Mouse (Mus musculus) layer of hippocampus, adult 11-12 months (tissue): ENCODE results near the gene Ncoa3.

Source experiments
- DNase-seq: peaks from one replicate; pipeline ENCODE4 v3.0.0; 2022; ENCODE audit warnings: low spot score

The Ncoa3 gene

DNA sequence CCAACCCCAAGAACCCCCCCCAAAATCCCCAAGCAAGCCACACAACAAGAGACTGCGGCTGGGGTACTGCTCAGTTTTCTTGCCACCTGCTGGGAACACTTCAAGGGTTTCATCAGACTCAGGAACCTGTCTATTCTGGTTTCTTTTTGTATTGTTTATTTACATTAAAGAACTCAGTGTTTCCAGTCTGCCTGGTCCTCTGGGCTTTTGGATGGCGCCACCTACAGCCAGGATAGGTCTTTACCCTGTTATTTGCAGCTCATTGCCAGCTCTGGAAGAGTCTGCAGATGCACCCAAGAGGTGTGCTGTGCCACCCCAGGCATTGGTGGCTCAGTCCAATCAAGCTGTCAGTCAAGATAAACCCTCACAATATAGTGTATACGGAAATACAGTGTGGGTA is 43.3 kb downstream of the Ncoa3 start:
- peak; percentile 62 for DNase-seq

DNA sequence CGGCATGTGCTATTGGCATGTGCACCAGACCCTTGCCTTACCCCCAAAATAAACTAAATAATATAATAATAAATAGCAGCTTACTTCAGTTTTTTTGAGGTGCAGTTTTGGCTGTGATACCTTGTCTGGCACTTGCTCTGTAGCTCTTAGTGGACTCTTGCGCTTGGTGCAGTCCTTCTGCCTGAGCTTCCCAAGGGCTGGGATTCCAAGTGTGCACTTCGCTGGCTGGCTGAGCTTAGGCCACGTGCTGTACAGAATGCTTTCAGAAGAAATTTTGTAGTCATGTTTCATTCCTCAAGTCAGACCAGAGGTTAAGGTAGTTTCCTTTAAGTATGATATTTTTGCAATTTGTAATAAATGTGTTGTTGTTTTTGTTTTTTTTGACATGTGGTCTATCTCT is 47.2 kb downstream of the Ncoa3 start:
- no peak for DNase-seq

DNA sequence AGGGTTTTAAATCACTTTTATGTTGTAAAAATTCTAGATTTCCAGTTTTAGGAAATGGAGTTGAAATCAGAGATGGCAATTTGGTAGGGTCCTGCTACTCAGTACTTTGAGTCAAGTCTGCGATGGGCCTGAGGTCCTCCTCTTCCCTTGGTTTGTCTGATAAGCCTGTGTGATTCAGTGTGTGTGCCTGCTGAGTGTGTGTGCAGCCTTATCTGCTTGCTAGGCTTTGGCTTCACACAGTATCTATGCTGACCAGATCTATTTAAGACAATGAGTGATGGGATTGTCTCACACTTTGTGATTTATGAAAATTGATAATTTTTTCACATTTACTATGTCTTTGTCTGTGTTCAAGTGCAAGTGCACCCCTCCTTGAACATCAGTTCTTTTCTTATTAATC is 50.1 kb downstream of the Ncoa3 start:
- no peak for DNase-seq

DNA sequence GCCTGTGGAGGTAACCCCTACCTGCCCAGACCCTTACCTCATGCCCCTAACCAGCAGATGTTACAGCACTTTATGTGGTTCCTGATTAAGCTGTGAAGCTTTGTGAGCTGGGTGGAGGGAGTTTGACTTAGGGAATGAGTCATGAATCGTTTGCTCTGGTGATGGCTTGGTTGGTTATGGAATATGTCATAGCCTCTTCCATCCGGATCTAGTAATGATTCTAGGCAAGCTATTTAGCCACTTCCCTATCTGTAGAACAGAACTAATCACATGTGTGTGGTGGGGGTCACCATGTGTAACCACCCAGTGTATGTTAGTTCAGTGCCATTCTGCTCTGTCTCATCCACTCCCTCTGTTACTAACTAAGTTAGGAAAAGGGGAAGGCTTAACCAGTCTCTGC is 52.6 kb downstream of the Ncoa3 start:
- DNase-seq: no peak

DNA sequence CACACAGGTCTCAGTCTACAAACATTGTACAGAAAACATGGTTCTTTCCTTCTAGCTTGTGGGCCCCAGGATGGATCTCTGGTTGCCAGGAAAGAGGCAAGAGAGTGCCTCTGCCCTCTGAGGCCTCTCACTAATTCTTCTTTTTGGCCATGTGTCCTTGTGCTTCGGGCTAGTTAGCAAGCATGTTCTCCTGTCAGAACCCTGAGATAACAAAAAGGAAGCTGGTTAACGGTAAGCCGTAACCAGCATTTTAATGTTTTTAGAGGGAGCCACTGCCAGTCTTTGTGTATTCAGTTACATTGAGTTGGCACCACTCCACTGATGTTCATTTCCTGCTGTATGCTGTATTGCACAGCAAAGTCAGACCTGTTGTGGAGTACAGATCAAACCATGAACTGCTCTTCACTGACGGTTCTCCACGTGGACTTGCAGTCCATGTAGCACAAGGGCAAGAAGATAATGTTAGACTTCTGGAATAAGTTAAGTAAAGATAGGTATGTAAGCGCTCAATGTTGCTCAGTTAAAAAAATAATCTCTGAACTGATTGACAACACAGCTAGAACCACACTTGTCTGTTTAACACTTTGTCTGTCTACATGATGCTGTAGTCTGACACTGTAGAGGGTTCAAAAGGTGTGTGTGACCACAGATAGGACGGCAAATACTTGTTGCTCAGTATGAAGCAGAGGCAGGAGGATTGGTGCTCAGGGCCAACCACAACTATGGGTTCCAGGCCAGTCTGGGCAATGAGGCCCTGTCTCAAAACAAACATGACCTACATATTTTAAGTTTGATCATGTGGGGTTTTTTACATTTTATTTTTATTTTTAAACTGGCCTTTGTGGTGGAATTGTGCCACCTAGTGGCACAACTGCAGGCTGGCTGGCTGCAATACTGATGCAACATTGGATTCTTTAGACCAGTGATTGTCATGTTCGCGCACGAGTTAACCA is 53.4 kb downstream of the Ncoa3 start:
- DNase-seq: peak; percentile 39

DNA sequence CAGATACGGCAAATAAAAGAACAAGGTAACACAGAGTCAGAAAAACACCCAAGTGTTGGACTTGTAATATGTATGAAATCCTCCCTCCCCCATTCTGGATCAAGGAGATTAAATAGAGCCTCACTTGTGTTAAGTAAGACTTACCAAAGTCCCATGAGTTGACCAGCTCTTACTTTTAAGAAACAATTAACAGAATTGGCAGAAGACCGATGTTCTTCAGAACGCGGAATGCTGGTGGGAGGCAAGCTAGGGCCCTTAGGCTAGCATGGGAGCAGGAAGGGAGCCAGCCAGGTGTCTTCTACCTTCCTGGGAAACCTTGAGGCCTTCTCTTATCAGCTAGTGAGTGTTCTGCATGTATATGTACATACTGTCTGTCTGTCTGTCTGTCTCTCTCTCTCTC is 55.5 kb downstream of the Ncoa3 start:
- no peak for DNase-seq

DNA sequence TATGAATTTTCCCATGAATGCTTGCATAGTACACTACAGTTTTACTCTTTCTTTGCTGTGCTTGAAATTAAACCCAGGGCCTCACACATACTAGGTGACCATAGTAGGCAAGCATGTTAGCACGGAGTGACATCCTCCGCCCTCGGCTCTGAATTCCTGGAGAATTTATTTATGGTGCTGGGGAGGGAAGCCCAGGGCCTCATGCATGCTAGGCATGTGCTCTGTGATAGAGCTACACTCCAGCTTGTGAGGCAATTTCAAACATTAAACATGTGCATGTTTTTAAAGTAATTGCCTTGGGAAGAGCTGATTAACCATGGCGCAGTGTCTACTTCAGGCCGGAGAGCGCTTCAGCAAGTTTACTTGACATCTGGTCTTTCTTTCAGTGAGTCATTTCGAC is 56.4 kb downstream of the Ncoa3 start:
- DNase-seq: no peak

DNA sequence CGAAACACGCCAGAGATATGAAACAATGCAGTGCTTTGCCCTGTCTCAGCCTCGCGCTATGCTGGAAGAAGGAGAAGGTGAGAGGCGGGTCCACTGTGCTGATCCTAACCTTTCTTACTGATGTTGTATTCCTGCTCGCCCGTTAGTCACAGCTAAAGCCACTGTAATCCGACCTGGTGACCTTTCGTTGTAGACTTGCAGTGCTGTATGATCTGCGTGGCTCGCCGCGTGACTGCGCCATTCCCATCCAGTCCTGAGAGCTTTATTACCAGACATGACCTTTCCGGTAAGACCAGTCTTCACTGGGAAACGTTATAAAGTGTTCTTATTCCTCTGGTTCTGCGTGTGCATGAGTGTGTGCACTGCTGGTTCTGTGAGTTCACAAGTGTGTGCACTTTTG is 59.0 kb downstream of the Ncoa3 start:
- no peak for DNase-seq

DNA sequence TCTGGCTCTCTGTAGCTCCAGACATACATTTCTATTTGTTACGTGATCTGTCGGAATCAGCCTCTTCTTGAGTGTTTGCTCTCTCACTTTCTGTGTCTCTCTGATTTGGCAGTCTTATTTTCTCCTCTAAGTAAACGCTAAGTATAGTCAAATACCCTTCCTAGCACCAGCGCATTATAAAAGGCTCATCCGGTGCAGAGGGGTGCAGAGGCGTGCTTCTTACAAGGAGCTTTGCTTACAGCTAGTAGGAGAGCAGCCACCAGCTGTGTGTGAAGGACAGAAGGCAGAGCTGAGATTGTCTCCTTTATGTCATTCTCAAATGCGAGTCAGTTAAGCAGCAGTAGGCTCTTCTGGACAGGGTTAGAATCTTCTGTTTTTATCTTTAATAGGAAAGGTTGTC is 59.5 kb downstream of the Ncoa3 start:
- DNase-seq: no peak

DNA sequence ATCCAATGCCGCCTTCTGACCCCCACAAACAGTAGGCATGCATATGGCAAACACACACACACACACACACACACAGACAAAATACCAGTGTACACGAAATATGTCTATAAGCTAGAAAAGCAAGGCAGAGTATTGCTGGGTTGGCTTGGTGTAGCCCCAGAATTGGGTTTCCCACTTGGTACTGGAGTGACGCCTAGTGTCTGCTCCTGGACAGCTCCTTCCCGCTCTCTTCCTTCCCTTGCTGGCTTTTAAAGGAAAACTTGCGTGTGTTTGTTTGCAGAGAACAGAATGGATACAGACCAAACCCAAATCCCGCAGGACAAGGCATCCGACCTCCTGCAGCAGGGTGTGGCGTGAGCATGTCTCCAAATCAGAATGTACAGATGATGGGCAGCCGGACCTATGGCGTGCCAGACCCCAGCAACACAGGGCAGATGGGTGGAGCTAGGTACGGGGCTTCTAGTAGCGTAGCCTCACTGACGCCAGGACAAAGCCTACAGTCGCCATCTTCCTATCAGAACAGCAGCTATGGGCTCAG is 61.6 kb downstream of the Ncoa3 start:
- no peak for DNase-seq

DNA sequence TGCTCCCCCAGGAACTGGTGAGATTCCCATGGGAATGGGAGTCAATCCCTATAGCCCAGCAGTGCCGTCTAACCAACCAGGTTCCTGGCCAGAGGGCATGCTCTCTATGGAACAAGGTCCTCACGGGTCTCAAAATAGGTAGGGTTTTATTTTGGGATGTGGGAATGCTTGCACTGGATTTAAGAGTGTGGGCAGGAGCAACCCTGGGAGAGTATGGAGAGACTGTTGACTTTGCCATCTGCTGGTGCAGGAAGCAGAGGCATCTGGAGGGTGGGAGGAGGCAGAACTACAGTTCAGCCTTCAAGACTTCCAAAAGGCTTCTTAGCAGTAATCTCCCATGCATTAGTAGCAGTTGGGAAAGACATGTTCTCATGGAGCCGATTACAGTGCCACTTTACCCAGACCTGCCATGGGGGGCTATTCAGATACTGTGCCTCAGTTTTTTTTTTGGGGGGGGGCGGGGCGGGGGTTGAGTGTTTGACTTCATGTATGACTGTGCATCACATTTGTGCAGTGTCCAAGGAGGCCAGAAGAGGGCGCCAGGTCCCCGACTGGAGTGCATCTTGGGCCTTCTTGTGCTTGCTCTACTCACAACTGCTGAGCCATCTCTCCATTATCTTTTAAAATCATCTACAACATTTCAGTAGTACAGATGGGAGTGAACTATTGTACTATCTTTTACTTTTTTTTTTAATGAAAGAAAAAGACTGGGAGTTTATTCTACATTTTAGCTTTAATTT is 67.4 kb downstream of the Ncoa3 start:
- DNase-seq: peak; percentile 55

DNA sequence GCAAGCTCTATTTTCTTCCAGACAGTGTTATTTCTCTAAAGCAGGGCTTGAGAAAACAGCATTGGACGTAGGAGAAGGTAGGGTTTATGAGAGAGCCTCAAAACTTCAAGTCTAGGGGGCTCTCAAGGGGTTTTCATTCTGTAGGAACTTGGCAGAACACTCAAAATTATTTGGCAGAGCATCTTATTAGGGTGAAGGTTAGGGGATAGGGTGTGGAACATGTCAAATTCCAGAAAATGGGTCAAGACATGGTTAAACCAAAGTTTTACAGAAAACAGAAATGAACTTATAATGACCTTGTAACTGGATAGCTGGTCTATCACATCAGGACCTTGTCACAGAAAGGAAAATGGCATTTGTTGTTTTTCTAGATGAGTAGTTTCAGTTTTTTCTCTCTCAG is 69.6 kb downstream of the Ncoa3 start:
- no peak for DNase-seq

DNA sequence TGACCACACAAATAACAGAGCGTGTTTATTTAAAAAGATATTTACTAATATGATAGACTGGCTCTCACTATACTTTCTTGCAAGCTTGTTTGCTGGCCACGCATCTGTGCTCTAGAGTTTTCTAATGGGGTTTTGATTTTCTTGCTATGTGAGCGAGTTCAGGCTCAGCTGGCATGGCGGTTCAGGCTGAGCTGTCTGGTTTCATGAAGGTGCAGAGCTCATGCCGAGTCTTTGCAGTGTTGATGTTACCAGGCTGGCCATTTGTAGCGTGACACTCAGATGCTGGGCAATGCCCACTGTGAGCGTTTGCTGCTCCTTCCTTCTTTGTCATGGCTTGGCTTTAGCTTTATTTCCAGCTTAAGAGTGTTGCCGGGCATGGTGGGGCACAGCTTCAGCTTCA is 70.0 kb downstream of the Ncoa3 start:
- DNase-seq: no peak

DNA sequence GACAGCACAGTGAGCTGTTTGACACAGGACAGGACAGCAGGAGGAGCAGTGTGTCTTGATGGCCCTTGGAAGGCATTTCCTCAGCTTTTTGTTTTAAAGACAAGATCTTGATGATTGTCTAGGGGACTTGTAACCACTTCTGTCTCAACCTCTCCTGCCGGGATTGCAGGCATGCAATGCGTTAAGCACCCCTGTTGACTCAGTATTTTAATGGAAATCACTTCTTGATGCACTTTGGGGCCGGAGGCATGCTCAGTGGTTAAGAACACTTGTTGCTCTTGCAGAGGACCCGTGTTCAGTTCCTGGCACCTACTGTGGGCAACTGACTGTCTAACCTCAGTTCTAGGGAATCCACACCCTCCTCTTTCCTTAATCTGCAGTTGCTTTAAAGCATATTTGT is 74.0 kb downstream of the Ncoa3 start:
- DNase-seq: no peak

DNA sequence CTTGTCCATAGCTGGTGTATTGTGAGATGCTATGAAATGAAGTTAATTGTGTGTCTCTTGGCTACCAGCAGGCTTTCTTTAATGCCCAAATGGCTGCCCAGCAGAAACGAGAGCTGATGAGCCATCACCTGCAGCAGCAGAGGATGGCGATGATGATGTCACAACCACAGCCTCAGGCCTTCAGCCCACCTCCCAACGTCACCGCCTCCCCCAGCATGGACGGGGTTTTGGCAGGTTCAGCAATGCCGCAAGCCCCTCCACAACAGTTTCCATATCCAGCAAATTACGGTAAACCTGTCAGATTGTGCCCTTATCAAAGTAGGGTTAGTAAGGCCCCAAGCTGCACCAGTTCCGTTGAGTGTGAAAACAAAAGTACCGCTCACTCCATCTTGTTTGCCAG is 75.8 kb downstream of the Ncoa3 start:
- no peak for DNase-seq

DNA sequence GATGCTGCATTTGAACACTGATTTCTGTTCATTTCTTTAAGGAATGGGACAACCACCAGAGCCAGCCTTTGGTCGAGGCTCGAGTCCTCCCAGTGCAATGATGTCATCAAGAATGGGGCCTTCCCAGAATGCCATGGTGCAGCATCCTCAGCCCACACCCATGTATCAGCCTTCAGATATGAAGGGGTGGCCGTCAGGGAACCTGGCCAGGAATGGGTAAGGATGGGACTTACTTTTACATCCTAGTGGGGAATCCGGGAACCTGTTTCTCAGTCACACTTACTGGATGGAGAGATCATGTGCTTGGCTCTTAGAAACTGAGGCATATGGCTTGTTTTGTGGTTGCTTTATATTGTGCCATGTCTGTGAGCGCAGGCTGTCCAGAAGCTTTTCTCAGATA is 76.7 kb downstream of the Ncoa3 start:
- no peak for DNase-seq

DNA sequence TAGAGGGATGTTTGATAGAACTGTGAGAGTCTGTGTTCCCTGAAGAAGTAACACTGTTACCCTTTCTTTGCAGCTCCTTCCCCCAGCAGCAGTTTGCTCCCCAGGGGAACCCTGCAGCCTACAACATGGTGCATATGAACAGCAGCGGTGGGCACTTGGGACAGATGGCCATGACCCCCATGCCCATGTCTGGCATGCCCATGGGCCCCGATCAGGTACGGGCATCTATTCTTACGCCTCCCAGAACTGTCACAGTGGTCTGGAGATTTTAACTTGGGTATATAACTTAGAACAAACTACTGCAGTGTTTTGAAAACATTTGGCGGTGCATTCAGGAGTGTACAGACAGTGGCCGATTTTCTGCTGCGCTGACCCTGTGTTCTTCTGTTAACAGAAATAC is 77.3 kb downstream of the Ncoa3 start:
- DNase-seq: no peak

DNA sequence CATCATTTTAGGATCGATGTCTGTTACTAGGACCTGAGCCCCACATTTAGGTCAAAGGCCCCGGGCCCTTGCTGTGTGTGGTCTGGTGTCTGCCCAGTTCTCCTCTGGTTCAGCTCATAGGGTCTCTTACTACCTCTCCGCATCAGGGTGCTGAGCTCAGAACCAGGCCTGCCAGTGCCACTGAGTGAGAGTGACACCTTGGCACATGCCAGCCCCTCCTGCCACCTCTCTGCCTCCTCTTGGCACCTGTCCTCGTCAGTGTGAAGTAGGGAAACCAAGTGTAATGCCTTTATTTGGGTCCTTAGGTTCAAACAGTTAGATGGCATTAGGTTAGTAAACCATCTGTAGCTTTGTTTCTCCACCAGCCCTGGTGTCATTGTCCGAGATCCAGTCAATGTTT is 79.0 kb downstream of the Ncoa3 start:
- DNase-seq: no peak

DNA sequence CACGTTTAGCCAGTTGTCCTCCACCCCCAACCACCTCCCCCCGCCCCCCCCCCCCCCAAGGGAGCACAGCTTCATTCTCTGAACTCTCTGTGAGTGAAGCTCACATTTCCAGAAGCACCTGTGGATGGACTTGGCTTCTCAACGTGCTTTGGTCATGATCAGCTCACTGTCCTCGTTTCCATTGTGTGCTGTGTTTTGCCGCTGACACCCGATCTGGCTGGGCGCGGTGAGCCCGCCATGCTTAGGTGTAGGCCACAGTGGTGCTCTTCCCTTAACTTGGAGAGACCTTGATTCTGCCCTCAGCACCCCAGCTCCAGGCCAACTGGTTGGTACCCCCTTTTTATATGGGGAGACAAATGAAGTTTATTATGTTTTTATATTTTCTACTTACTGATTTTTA is 79.5 kb downstream of the Ncoa3 start:
- no peak for DNase-seq

DNA sequence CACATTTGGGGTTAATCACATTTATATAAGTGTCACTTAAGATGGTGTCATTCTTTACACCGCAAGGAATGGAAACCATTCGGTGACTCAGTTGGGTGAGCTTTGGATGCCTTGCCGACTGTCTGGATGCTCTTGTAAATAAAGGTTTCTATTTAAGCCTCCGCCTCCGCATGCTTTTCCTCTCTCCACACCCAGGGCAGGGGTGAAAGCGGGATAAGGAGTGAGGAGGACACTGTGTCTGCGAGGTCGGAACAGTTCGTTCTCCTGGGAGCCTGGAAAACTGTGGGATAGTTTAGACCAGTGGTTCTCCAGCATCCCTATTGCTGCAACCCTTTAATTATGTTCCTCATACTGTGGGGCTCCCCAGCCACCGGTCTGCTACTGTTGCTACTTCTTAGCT is 80.6 kb downstream of the Ncoa3 start:
- no peak for DNase-seq

DNA sequence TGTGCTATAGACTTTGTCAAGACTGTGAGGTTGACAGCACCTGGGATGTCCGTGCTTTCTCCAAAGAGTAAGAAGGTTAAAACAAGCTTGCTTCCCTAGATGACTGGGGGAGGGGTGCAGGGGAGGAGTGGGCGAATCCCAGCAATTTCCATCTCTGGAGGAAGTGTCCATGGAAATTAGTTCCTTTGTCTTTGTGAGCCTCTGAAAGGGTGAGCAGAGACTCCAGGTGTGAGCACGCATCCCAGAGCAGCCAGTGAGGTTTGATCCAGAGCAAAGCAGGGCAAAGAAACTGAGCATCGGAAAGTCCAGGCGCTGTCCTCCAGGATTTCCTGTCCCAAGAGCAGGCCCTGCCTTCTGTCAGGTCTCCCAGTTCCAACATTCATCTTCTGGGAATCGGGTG is 81.9 kb downstream of the Ncoa3 start:
- DNase-seq: no peak

DNA sequence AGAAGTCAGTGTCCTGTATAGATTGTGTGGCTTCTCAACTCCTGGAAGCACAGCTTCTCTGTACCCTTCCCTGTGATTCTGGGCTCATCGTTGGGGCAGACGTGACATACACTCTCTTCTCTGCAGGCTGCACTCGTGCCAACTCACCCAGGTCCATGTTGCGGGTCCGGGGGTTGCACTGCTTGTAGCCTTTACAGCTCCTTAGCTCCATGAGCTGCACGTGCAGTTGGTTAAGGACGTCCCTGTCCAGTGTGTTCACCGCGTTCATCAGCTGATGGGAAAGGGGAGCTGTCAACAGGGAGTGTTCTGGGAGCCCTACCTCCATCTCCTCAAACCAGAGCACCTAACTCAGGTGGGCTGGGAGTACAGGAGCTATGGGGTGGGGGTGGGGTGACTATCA is 84.9 kb downstream of the Ncoa3 start:
- DNase-seq: no peak

DNA sequence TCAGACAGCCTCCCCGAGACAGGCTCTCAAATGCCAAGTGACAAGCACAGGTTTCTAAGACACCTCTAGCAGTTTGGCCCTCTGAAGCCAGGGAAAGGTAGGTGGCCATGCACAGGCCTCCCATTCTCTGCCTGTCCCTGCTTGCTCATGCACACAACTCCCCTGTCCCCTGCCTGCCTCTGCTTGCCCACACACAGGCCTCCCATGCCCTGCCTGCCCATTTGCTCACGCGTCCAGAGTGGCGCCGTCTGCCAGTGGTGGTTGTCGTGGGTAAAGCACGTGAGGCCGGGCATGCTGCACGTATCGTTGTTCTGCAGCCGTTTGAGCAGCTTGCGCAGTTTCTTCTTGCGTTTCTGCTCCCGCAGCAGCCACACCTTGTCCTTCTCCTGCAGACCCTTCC is 86.8 kb downstream of the Ncoa3 start:
- no peak for DNase-seq
